Mouse (Mus musculus): Measurements from ENCODE around the gene Atp6ap2.
"Not testable (repeated sequence)": the region's sequence is repeated elsewhere in the genome, so short reads cannot be mapped to it uniquely, and the experiment has no call there.

The Atp6ap2 gene

GRCm38 (mm10) chrX:12587192-12587957, at the start of gene Atp6ap2:
Gene Atp6ap2, plus strand, starts transcription at chrX:12587801.
- in situ Hi-C loops (cut with MboI; ENCODE audit: unreplicated experiment in 2 of 2): no loop called here

GRCm38 (mm10) chrX:12544417-12544816, 43.2 kb upstream of the Atp6ap2 start:
- in situ Hi-C loops (cut with MboI; ENCODE audit: unreplicated experiment in 2 of 2): loop anchor here in 1 of 2 experiments (5.0 kb wide), 1 partner anchor 308 kb away; no protein-coding TSS in a partner anchor

- in situ Hi-C loops (cut with MboI; ENCODE audit: unreplicated experiment in 2 of 2): loop anchor here in 1 of 2 experiments (10.0 kb wide), 1 partner anchor 278 kb away; no protein-coding TSS in a partner anchor
Measured at GRCm38 (mm10) chrX:12557086-12557485, 30.5 kb upstream of the Atp6ap2 start.

GRCm38 (mm10) chrX:12571407-12571806, 16.2 kb upstream of the Atp6ap2 start:
- in situ Hi-C loops (cut with MboI; ENCODE audit: unreplicated experiment in 2 of 2): no loop called here

- in situ Hi-C loops (cut with MboI; ENCODE audit: unreplicated experiment in 2 of 2): no loop called here
Measured at GRCm38 (mm10) chrX:12577936-12578335, 9.7 kb upstream of the Atp6ap2 start.

- in situ Hi-C loops (cut with MboI; ENCODE audit: unreplicated experiment in 2 of 2): no loop called here
Measured at GRCm38 (mm10) chrX:12578339-12578868, 9.2 kb upstream of the Atp6ap2 start.

GRCm38 (mm10) chrX:12583261-12583660, 4.3 kb upstream of the Atp6ap2 start:
- in situ Hi-C loops (cut with MboI; ENCODE audit: unreplicated experiment in 2 of 2): no loop called here

GRCm38 (mm10) chrX:12587958-12588355, 356 bp downstream of the Atp6ap2 start:
- in situ Hi-C loops (cut with MboI; ENCODE audit: unreplicated experiment in 2 of 2): no loop called here

- in situ Hi-C loops (cut with MboI; ENCODE audit: unreplicated experiment in 2 of 2): no loop called here
Measured at GRCm38 (mm10) chrX:12591401-12591943, 3.9 kb downstream of the Atp6ap2 start.

GRCm38 (mm10) chrX:12592011-12592410, 4.4 kb downstream of the Atp6ap2 start:
- in situ Hi-C loops (cut with MboI; ENCODE audit: unreplicated experiment in 2 of 2): no loop called here

- in situ Hi-C loops (cut with MboI; ENCODE audit: unreplicated experiment in 2 of 2): no loop called here
Measured at GRCm38 (mm10) chrX:12593824-12594223, 6.2 kb downstream of the Atp6ap2 start.

GRCm38 (mm10) chrX:12610541-12610940, 22.9 kb downstream of the Atp6ap2 start:
- in situ Hi-C loops (cut with MboI; ENCODE audit: unreplicated experiment in 2 of 2): not testable (repeated sequence)

GRCm38 (mm10) chrX:12611211-12611610, 23.6 kb downstream of the Atp6ap2 start:
- in situ Hi-C loops (cut with MboI; ENCODE audit: unreplicated experiment in 2 of 2): no loop called here

GRCm38 (mm10) chrX:12612360-12612759, 24.8 kb downstream of the Atp6ap2 start:
- in situ Hi-C loops (cut with MboI; ENCODE audit: unreplicated experiment in 2 of 2): not testable (repeated sequence)

- in situ Hi-C loops (cut with MboI; ENCODE audit: unreplicated experiment in 2 of 2): no loop called here
Measured at GRCm38 (mm10) chrX:12625131-12625530, 37.5 kb downstream of the Atp6ap2 start.

- in situ Hi-C loops (cut with MboI; ENCODE audit: unreplicated experiment in 2 of 2): no loop called here
Measured at GRCm38 (mm10) chrX:12644976-12645375, 57.4 kb downstream of the Atp6ap2 start.

- in situ Hi-C loops (cut with MboI; ENCODE audit: unreplicated experiment in 2 of 2): no loop called here
Measured at GRCm38 (mm10) chrX:12645531-12646304, 58.1 kb downstream of the Atp6ap2 start.

- in situ Hi-C loops (cut with MboI; ENCODE audit: unreplicated experiment in 2 of 2): no loop called here
Measured at GRCm38 (mm10) chrX:12651906-12652305, 64.3 kb downstream of the Atp6ap2 start.

- in situ Hi-C loops (cut with MboI; ENCODE audit: unreplicated experiment in 2 of 2): no loop called here
Measured at GRCm38 (mm10) chrX:12653879-12654278, 66.3 kb downstream of the Atp6ap2 start.
